Mouse (Mus musculus) kidney, adult 2 months (tissue): ENCODE measurements at regions not wholly inside any gene's neighbourhood (a gene's known extent, or its start where the extent isn't known, plus 50 kb on each side); places are given as distances from the start of the nearest gene placed in this dataset.
A peak's percentile ranks its signal among the peaks of the same experiment; 100 is the strongest.

Source experiments
- DNase-seq: peaks from one replicate; pipeline ENCODE4 v3.0.0; 2021
- H3K27ac ChIP-seq: fragments of 200-500 bp; 2 replicates; pipeline ENCODE4 v1.5.1; 2012; ENCODE audit warnings: low read depth, low read length, control low read depth, inconsistent platforms; ENCODE audit not compliant: insufficient read depth
- H3K27me3 ChIP-seq: fragments of 200-500 bp; replicated peaks from 2 replicates; pipeline ENCODE4 v1.6.1; 2012; ENCODE audit warnings: mild to moderate bottlenecking, moderate library complexity, low read length, inconsistent platforms; ENCODE audit not compliant: control insufficient read depth, insufficient read depth
- H3K36me3 ChIP-seq: fragments of 200-500 bp; 2 replicates; pipeline ENCODE4 v1.6.1; 2012; ENCODE audit warnings: mild to moderate bottlenecking, moderate library complexity, low read length, inconsistent platforms; ENCODE audit not compliant: control insufficient read depth, insufficient read depth
- H3K4me1 ChIP-seq: fragments of 200-500 bp; 2 replicates; pipeline ENCODE4 v1.6.1; 2011; ENCODE audit warnings: low read length; ENCODE audit not compliant: control insufficient read depth, insufficient read depth
- H3K4me3 ChIP-seq: fragments of 200-500 bp; 2 replicates; pipeline ENCODE4 v1.5.1; 2011; ENCODE audit warnings: mild to moderate bottlenecking, low read depth, low read length, control low read depth; ENCODE audit not compliant: insufficient read depth
- CTCF ChIP-seq: fragments of 200-500 bp; conservative IDR thresholded peaks from 2 replicates; pipeline ENCODE4 v1.5.1; 2011; ENCODE audit warnings: low read depth, mild to moderate bottlenecking, control low read depth, low read length, moderate library complexity, mixed read lengths; ENCODE audit not compliant: insufficient read depth, insufficient read length
- POLR2A ChIP-seq: fragments of 200-500 bp; IDR thresholded peaks from one replicate; pipeline ENCODE4 v1.6.1; 2011; ENCODE audit warnings: low read depth, low read length, control low read depth
- WGBS: fragments of 180-500 bp; shearing (Covaris S2); methylation state at CpG from one replicate; pipeline ENCODE4 v1.1.7; 2018; 5-methylcytosine and 5-hydroxymethylcytosine counted together

DNA sequence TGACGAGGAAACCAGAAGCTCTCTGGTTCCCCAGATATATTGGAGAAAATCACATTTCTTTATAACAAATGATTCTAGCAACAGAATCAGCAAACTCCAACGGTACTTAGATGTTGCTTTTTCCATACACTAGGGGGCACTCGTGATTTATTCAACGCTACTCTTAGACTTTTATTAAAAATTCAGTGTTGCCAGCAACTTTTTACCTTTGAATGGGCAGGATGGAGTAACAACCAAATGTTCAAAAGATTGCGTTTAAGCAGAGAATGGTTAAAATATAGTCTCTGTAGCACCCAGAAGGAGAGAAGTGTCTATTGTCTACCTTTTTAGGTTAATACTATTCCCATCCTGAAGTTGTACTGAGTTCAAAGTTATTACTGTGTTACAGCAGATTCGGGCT lies 715.4 kb upstream of the Cblb start:
- Histone ChIP-seq H3K27ac (no peak overlapping the region), H3K36me3 (no peaks in the 10 kb centered on the region), H3K27me3 (no peaks in the 10 kb centered on the region), H3K4me1 (no peaks in the 10 kb centered on the region; the same call in 1 of the 2 replicates), H3K4me3 (no peak overlapping the region)
- TF ChIP-seq CTCF (no peak), POLR2A (no peak)
- DNase-seq, result peak; percentile 57
- WGBS, result 10% methylated on average over 6 of the region's 6 CpGs

DNA sequence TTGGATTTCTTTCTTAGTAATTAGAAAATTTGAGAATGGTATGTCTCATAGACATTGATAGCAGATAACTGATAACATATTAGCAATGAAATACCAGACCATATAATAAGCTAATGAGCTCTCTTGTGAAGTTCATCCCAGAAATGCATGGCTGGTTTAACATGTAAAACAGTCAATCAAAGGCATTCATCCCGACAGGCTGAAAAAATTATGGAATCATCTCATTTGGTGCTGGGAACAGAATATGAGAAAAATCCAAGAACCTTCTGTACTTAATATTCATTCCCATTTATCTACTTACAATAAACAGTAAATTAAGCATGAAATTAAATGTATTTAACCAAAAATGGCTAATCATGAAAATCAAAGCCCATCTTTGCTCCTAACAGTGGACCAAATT lies 698.8 kb upstream of the Cblb start:
- Histone ChIP-seq H3K36me3 (no peaks in the 10 kb centered on the region), H3K4me3 (no peak overlapping the region), H3K4me1 (no peaks in the 10 kb centered on the region), H3K27ac (no peak overlapping the region), H3K27me3 (no peaks in the 10 kb centered on the region)
- TF ChIP-seq POLR2A (no peak), CTCF (no peak)
- WGBS, result 78% methylated on average over 1 of the region's 1 CpGs
- DNase-seq, result no peak

GRCm38 (mm10) chr16:51334972-51335371 lies 696.1 kb upstream of the Cblb start:
- Histone ChIP-seq H3K36me3 (no peaks in the 10 kb centered on the region), H3K27ac (no peak overlapping the region), H3K4me3 (no peak overlapping the region), H3K27me3 (no peaks in the 10 kb centered on the region), H3K4me1 (no peaks in the 10 kb centered on the region)
- 92% methylated on average over 7 of the region's 7 CpGs for WGBS
- TF ChIP-seq CTCF (no peak), POLR2A (no peak)
- DNase-seq, result no peak

DNA sequence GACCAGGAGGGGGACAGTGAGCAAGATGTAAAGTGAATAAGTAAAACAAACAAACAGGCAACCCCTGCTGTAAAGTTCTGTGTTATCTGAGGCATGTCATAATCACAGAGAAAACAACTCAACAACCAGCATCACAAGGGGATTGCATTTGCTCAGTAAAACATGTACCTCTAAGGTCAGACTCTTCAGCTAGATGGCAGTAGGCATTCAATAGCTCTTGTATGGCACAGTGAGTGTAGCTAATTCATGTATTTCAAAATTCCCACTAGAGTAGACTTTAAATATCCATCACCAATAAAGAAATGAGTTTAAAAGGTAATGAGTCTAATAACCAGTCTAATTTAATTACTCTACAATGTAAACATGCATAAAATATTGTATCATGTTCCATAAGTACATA lies 683.9 kb upstream of the Cblb start:
- no peak for DNase-seq
- H3K4me3 ChIP-seq, result no peak overlapping the region
- TF ChIP-seq CTCF (no peak), POLR2A (no peak)
- H3K27me3 ChIP-seq, result no peaks in the 10 kb centered on the region
- no peaks in the 10 kb centered on the region for H3K36me3 ChIP-seq
- no peaks in the 10 kb centered on the region for H3K4me1 ChIP-seq
- H3K27ac ChIP-seq, result no peak overlapping the region

DNA sequence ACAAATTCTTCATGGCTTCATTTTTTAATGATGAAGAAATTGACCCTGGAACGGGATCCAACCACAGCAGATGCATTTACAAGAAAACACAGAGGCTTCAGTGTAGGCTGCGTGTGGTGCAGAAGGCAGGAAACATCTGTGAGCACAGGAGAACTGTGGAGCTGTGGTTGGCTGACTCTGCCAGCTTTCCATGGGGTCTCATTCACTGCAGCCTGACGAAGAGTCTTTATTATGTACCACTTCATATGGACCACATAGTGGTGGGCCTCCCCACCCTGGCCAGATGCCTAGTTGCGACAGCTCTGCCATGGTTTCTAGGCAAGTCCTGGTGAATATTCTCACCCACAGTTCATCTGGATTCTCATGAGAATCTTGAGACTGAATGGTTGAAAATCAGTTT lies 678.9 kb upstream of the Cblb start:
- TF ChIP-seq POLR2A, result no peak
- TF ChIP-seq CTCF, result no peak
- no peaks in the 10 kb centered on the region for H3K4me1 ChIP-seq
- WGBS, result 70% methylated on average over 4 of the region's 4 CpGs
- H3K27ac ChIP-seq, result no peak overlapping the region
- DNase-seq, result no peak
- H3K27me3 ChIP-seq, result no peaks in the 10 kb centered on the region
- H3K4me3 ChIP-seq, result no peak overlapping the region
- no peaks in the 10 kb centered on the region for H3K36me3 ChIP-seq

GRCm38 (mm10) chr16:51353791-51354190 lies 677.2 kb upstream of the Cblb start:
- Histone ChIP-seq H3K27ac (no peak overlapping the region), H3K4me3 (no peak overlapping the region), H3K27me3 (no peaks in the 10 kb centered on the region), H3K36me3 (no peaks in the 10 kb centered on the region), H3K4me1 (no peaks in the 10 kb centered on the region)
- WGBS, result 75% methylated on average over 2 of the region's 2 CpGs
- no peak for DNase-seq
- TF ChIP-seq CTCF (no peak), POLR2A (no peak)

DNA sequence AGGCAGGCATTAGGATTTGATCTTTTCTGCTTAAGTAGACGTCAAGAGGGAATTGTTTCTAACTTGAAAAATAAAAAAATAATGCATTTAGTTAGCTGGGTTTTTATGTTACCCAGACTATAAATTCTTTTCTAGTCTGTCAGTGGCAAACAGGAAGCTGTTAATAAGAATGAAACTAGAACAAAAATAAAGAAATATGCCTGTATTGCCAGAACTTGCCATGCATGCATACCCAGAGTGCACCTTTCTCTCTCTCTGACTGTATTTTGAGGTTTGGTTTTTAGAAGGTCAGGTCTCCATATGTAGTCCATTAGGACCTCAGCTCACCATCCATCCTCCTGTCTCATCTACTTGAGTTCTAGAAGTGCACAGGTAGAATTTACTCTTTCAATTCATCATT lies 661.0 kb upstream of the Cblb start:
- Histone ChIP-seq H3K4me3 (no peak overlapping the region), H3K4me1 (no peaks in the 10 kb centered on the region), H3K27ac (no peak overlapping the region), H3K27me3 (no peaks in the 10 kb centered on the region), H3K36me3 (no peaks in the 10 kb centered on the region)
- no peak for DNase-seq
- TF ChIP-seq POLR2A (no peak), CTCF (no peak)
- WGBS, result 40% methylated on average over 1 of the region's 1 CpGs

- 15% methylated on average over 2 of the region's 2 CpGs for WGBS
- Histone ChIP-seq H3K36me3 (no peaks in the 10 kb centered on the region), H3K27me3 (no peaks in the 10 kb centered on the region), H3K4me3 (no peak overlapping the region), H3K4me1 (no peaks in the 10 kb centered on the region), H3K27ac (no peak overlapping the region)
- no peak for DNase-seq
- TF ChIP-seq POLR2A (no peak), CTCF (no peak)
Measured at GRCm38 (mm10) chr16:51386456-51386855, 644.6 kb upstream of the Cblb start.

DNA sequence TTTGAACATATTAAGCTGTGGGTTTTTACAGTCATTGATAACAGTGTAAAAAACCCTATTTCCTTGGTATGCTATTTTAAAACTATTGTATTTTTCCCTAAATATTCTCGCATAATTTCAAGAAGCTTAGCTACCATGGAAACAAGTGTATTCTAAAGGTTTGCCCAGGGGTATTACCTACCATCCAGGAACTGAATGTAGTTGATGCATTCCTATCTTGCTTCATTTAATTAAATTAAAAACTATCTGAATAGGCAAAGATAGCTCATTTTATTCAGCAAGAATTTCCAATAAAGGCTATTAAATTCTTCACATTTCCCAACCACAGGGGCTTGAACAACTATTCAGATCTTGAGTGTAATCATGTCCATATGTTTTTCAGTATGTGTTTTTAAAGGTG lies 643.5 kb upstream of the Cblb start:
- no peak for TF ChIP-seq POLR2A
- TF ChIP-seq CTCF, result no peak
- WGBS, result 87% methylated on average over 1 of the region's 1 CpGs

More for the DNA sequence above, 643.5 kb upstream of the Cblb start:
- H3K4me1 ChIP-seq, result no peaks in the 10 kb centered on the region
- no peak overlapping the region for H3K27ac ChIP-seq
- no peak overlapping the region for H3K4me3 ChIP-seq
- H3K36me3 ChIP-seq, result no peaks in the 10 kb centered on the region
- H3K27me3 ChIP-seq, result no peaks in the 10 kb centered on the region
- no peak for DNase-seq
